Mouse (Mus musculus) megakaryocyte-erythroid progenitor cell, adult 5 weeks (primary cell): ENCODE measurements around the gene Gfra4. TPM values are rescaled to one million over a fixed set of nuclear protein-coding genes. Genes with fewer than 3 reads are reported as not detected.

Experiments used
- polyA plus RNA-seq: library from polyadenylated mRNA; stranded (reverse); fragments of >175 nt; gene quantifications from 2 replicates; pipeline ENCODE4 v1.2.3, GENCODE M21; 2012

The Gfra4 gene
- 0.30 and 0.45 TPM in 2 replicates for polyA plus RNA-seq

GRCm38 (mm10) chr2:131042988-131043387 lies at the start of gene Gfra4:
Gene Gfra4 (minus strand): TSS chr2:131043088.

GRCm38 (mm10) chr2:131086667-131087390 lies 43.9 kb upstream of the Gfra4 start, which contains the start of gene Siglec1:
Gene Siglec1 (minus strand): TSS chr2:131086765.

GRCm38 (mm10) chr2:131063404-131063864 lies 20.5 kb upstream of the Gfra4 start, which contains the start of gene Adam33:
Gene Adam33 (minus strand): TSS chr2:131063814.

Other genes with a start within 250 kb of the Gfra4 start
- 2.5 and 5.1 TPM in 2 replicates for gene 4930402H24Rik, start 136.7 kb downstream of the Gfra4 start, polyA plus RNA-seq
- 3.7 and 4.0 TPM in 2 replicates for gene Atrn, start 136.6 kb downstream of the Gfra4 start, polyA plus RNA-seq
- gene Adam33, start 20.7 kb upstream of the Gfra4 start, polyA plus RNA-seq, result 0.31 and 0.94 TPM in 2 replicates
- gene Siglec1, start 43.7 kb upstream of the Gfra4 start, polyA plus RNA-seq, result 0.17 TPM in 2 replicates
- 2.0 and 2.2 TPM in 2 replicates for gene Hspa12b, start 84.2 kb upstream of the Gfra4 start, polyA plus RNA-seq
- gene Gm11037, start 90.4 kb upstream of the Gfra4 start, polyA plus RNA-seq, result not detected in 2 replicates
- gene 1700037H04Rik, start 117.0 kb upstream of the Gfra4 start, polyA plus RNA-seq, result 211 and 258 TPM in 2 replicates
- 112 and 115 TPM in 2 replicates for gene Cenpb, start 137.0 kb upstream of the Gfra4 start, polyA plus RNA-seq
- gene Cdc25b, start 143.9 kb upstream of the Gfra4 start, polyA plus RNA-seq, result 11.8 and 11.9 TPM in 2 replicates
- gene Spef1, start 144.2 kb upstream of the Gfra4 start, polyA plus RNA-seq, result 2.0 and 2.1 TPM in 2 replicates
- 2.0 and 5.0 TPM in 2 replicates for gene Ap5s1, start 164.0 kb upstream of the Gfra4 start, polyA plus RNA-seq
- gene Mavs, start 191.0 kb upstream of the Gfra4 start, polyA plus RNA-seq, result 5.8 and 6.1 TPM in 2 replicates
- gene Pank2, start 219.4 kb upstream of the Gfra4 start, polyA plus RNA-seq, result 19.7 and 19.9 TPM in 2 replicates